Mouse (Mus musculus) megakaryocyte progenitor cell, adult 5-6 weeks (primary cell): ENCODE results near the gene Ebpl. TPM values are rescaled to one million over a fixed set of nuclear protein-coding genes. Genes with fewer than 3 reads are reported as not detected.
"Not testable (repeated sequence)": the region's sequence is repeated elsewhere in the genome, so short reads cannot be mapped to it uniquely, and the experiment has no call there.

Experiments
- ATAC-seq: replicated peaks from 2 replicates; pipeline ENCODE4 v1.8.0; 2016; ENCODE audit warnings: mild to moderate bottlenecking, moderate TSS enrichment, inconsistent platforms; ENCODE audit not compliant: poor library complexity
- total RNA-seq, 2 experiments: library from RNA; stranded (forward) in 1 of 2; stranded (reverse) in 1 of 2; fragments of 157-497, 149-512 nt in 1 of 2; fragments of 200-1000 nt in 1 of 2; gene quantifications; 2 replicates each; pipeline versions ENCODE4 v1.2.3 to v1.2.4; 2015 to 2017

Ebpl gene
- total RNA-seq, 2 experiments from 2014 or later: 1.6 to 4.3 TPM

DNA sequence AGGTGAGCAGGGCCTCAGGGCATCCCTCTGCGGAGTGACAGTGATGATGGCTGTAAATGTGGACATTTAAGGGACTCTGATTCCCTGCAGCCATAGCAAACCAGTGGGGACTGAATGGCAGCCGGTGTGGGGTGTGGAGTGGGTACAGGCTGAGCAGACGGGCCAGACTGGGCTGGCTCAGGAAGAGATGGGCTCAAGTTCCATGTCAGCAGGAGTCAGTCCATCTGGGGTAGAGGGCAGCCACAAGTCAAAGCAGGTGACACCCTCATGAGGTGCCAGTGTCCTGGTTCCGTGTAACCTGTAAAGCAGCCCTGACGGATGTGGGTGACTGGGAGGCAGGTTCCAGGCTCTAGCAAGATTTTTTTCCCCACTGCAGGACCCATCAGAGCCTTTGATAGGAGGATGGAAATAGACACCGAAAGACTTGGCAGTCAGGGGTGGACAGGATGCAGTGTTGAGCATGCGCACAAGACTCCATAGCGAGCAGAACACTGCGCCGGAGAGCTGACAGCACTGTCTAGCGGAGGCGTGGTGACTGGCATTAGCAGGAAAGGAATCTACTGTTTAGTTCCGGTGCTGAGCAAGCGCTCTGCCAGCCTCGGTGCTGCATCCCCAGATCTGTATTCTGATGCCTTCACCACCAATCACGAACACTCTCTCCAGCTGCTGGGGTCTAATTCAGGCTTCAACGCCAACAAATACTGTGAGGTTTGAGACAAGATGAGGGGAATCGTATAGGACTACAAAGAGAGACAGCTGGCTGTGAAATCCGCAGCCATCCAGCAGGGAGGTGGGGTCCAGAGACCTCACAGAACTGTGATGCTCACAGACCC is 32.4 kb downstream of the Ebpl start:
- ATAC-seq: peak; percentile 75

DNA sequence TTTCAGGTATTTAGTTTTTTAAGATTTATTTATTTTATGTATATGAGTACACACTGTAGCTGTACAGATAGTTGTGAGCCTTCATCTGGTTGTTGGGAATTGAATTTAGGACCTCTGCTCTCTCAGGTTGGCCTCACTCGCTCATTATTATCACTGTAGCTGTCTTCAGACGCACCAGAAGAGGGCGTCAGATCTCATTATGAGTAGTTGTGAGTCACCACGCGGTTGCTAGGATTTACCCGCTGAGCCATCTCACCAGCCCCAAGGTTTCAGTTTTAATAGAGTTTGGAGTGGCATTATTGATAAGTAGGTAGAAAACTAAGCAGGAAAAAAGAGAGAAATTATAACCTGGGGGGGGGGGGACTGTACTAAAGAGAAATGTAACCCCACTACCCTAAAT is 33.2 kb downstream of the Ebpl start:
- not testable (repeated sequence) for ATAC-seq

DNA sequence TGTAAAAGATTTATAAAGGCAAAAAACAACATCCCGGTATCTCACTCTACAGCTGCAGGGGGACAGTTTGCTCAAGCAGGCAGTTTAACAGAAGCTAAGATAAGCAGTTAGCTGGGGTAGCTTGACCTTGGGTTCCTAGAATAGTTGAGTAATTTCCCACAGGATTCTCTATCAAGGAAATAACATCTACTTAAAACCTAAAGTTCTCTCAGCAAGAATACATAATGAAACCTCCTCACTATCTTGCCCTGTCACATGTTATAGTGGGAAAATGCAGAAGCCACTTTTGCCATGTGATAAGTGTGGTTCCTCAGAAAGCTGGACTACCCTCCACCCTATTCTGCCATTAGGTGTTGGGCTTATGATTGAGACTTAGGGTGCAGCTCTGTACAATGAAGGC is 37.5 kb downstream of the Ebpl start:
- ATAC-seq: 0 out of 2 replicates have a peak, but pooled peaks have one; percentile 14

DNA sequence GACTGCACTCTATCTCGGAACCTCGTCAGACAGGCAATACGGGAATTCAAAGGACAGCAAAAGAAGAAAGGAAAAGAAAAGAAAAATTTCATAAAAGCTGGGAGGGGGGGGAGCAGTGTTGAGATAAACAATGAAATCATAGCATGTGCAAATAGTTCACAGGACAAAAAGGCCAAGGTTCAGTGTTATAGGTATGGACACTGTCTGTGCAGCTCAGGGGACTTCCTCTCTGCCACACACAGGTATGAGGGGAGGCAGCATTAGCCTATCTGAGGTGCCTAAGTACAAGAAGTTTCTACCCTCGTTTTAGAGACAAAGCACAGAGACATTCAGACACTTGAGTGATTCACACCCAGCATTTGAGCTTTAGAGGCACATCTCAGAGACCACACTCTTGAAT is 39.0 kb downstream of the Ebpl start:
- ATAC-seq: no peak

DNA sequence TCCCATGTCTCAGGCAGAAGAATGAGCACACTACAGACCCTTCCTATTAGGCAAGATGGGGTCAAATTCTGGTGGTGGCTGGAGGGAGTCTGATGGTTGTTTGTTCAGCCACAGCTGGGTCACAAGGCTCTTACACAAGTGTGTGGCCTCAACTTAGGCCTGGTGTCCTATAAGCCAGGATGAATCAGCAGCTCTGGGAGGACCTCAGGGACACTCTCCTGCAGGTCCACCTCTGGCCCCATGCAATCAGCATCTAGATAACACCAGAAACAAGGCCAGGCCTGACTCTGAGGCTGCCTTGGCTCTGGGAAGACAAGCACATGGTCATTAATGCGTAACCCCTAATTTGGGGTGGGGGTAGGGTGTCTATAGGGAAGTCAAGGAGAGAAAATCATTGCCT is 39.5 kb downstream of the Ebpl start:
- peak; percentile 65 for ATAC-seq

DNA sequence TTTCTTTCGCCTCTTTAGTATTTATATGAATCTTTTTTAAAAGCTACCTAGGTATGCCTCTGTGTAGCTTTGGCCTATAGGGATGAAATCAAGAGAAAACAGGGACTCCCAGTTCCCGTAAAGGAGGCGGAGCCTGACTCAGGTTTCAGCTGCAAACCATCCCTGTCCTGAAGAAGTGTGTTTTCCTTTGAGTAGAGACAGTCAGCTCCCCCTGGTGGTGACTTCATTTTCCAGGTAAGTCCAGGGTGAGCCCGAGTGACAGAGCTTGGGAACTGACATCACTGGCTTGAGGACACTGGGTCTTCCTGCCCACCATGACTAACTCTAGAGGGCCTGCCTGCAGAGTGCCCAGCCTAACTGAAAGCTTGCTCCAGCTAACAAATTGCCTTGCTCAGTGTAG is 43.4 kb downstream of the Ebpl start:
- peak; percentile 84 for ATAC-seq

DNA sequence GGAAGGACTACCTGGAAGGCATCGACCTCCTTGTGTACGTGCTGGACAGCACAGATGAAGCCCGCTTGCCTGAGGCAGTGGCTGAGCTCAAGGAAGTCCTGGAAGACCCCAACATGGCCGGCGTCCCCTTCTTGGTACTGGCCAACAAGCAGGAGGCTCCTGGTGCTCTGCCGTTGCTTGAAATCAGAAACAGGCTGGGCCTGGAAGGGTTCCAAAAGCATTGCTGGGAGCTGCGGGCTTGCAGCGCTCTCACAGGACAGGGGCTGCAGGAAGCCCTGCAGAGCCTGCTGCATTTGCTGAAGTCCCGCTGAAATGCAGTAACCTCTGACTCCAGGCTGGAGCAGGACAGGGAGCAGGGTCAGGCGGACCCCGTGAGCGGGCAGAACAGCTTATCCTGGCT is 49.3 kb downstream of the Ebpl start:
- ATAC-seq: peak; percentile 15; the same call in 1 of the 2 replicates

DNA sequence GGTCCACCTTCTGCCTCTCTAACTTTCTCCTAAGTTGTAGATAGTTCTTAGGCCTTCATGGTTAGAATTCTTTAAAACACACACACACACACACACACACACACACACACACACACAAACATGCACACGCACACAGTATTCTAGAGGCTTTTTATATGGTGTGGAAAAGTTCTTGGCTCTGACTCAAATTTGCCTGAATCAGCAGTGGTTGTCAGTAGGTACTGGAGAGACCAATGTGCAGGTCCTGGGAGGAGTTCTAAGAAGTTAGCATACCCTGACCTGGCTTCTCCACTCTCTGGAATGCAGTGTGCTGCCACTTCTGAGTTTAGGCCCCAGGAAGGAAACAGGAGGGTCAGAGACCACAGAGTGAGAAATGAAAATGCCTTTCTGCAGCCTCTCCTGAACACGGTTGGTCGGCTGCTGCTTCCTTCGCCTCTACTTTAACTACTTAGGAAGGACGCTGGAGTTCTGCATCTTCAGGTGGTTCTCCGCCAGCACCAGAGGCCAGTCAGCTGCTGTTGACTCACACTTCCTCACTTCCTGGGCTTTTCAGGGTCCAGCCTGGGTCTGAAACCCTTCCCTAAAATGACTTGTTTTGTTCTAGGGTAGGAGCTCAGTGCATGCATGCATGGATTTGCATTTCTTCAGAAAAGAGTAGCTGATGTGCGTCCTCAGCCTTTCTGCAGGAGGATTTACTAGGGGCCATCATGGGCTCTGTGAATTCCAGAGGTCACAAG is 50.0 kb downstream of the Ebpl start:
- ATAC-seq: peak; percentile 27; the same call in 1 of the 2 replicates

DNA sequence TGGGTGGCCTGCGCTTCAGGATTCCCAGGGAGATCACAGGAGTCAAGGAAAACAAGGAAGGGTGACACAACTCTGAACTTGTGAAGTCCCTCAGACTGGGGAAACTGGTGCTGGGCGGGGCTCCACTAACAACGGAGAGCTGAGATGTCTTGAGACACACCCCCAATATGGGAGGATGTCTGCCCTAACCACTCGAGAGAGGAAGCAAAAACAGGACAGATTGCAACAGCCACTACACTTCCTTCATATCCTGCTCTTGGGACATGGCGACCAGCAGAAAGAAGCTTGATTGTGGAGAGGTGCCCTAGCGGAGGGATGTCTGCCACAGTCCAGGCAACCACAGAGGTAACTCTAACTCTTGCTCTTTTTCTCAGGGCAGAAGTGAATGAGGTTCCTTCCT is 50.6 kb downstream of the Ebpl start, which contains the start of gene Arl11:
Arl11 (plus strand) TSS at position 161 of the 400 bp plus-strand sequence.
- ATAC-seq: peak; percentile 93

DNA sequence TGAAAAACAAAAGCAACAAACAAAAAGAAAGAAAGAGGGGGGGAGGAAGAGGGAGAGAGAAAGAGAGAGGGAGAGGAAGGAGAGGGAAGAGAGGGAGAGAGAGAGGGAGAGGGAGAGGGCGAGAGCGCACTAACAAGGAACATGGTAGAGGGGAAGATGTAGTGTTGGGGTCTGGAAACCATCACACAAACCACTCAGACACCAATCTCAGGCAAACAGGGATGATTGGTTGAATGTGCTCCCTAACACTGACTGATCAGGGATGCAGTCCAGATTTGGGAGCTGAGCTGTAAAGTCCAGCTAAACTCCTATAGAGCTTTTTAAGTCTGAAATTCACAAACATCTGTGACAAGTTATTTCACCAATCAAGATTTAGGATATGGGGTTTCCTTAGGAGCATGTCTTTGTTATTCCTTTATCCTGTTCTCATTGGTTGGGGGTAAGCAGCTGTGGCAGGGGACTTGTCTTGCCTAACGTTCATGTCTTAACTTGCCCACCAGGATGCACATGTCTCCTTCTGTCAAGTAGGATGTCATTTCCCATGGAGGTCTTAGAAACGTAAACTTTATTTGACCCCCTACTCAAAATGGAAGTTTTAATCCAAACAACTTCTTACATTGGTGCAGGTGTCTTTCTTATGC is 56.1 kb downstream of the Ebpl start:
- ATAC-seq: no peak

DNA sequence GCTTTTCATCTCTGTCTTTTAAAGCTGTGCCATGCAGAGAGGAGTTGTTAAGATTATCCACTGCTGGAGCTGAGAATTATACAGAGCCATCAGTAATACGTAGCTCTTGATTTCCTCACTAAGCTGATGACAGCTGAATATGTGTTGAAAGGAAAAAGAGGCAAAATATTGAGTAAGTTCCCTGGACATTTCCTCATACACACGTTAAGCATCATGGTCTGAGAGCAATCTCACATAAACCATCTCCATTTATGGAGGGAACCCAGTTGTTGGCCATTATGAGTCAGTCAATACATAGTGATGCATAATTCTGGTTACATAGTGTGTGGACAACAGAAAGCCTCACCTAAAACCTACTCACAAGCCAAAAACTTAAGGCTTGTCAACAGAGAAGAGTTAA is 57.8 kb downstream of the Ebpl start:
- peak; percentile 44; the same call in 1 of the 2 replicates for ATAC-seq

DNA sequence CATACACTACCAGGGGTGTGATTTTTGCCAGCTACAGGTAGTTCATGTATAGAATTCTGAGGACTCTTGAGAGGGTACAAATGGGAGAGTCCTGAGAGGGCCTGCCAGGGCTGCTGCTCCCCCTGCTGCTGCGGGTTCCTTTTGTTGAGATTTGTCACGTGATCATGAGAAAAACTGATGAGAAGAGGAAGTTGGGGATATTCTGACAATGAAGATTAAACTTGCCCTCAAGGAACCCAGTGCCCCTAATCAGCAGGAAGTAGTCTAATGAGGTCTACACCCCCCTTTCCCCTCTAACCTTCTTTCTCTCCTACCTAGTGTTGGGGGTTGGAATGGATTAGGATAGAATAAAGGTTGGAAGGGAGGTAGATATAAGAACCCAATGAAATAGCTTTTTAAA is 58.9 kb downstream of the Ebpl start:
- 0 out of 2 replicates have a peak, but pooled peaks have one; percentile 39 for ATAC-seq

DNA sequence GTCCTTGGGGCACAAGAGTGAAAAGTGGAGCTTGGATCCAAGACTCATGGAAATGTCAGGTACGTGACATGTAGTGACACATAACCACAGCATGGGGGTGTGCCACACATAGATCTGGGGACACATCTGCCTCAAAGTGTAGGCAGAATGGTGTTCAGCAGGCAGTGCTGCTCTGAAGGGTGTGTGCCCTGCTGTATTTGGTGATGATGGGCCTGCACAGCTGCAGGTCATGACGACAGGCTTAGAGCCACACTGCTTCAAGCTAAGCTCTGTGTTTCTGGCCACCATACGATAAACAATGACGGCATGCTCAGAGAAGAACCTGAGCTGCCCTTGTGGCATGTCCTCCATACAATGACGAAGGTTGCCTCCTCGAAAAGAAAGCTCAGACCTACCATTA is 60.4 kb downstream of the Ebpl start:
- no peak for ATAC-seq

DNA sequence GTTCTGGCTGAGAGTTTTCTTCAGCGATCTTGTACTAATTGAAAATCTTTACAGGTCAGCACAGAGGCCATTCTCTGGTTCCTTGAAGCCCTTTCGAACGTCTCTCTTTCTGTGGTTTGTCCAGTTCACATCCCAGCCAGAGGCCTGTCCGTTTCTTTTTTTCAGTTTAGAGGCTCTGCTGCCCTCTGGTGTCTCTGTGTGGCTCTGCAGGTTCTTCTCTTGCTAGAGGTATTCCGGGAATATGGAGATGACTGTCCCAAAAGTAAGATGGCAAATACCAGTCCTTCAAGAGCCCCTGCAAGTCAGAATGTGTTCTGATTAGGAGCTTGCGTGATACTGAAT is 65.5 kb downstream of the Ebpl start:
- peak; percentile 85 for ATAC-seq

DNA sequence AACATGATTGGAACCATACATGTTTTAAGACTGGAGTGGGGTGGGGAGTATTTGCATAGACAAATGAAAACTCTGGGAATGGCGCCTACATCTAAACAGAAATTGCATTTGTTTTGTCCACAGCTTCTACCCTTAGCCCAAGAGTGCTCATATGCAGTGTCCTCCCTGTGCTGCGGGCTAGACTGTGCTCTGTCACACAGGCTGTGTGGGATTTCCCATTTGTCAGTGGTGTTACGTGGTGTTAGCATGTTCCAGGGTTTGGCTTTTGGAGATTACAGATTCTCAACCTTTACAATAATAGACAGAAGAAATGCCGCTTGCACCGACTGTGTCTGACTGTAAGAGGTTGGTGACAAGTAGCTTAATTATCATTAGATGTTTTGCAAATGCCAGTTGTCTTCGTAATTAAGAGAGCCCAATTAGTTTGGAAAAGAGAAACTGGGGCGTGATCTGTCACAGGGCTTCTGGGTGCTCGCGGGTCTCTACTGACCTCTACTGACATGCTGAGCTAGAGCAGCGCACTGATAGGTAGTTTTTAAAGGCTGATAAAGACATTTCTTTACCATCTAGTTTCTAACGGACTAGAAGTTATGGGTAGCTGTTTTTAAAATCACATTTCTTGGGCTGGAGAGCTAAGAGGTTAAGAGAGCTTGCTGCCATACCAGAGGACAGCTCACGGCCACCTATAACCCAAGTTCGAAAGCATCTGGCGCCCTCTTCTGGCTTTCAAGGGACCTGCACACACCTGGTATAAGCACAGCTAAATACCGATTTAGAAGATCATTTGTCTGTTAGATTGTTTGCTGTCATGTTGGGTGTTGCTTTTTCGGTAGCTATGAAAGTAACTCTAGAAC is 66.1 kb downstream of the Ebpl start:
- peak; percentile 87 for ATAC-seq

DNA sequence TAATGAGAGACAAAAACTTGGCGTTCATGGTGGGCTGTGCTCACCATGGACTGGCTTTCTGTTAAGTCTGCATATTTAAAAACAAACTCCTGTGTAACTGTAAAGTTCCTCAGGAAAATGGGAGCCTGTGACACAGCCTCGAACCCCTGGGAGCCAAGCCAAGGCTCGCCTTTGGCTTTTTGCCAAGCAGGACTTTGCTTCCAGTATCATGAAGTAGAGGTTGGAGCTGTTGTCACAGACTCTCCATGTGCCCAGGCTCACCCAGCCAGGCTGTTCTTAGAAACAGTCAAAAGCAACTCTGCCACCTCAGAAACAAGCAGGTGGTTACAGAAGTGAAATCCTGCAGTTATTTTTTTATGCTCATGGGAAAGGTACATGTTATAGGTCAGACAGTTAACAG is 69.6 kb downstream of the Ebpl start:
- ATAC-seq: no peak

DNA sequence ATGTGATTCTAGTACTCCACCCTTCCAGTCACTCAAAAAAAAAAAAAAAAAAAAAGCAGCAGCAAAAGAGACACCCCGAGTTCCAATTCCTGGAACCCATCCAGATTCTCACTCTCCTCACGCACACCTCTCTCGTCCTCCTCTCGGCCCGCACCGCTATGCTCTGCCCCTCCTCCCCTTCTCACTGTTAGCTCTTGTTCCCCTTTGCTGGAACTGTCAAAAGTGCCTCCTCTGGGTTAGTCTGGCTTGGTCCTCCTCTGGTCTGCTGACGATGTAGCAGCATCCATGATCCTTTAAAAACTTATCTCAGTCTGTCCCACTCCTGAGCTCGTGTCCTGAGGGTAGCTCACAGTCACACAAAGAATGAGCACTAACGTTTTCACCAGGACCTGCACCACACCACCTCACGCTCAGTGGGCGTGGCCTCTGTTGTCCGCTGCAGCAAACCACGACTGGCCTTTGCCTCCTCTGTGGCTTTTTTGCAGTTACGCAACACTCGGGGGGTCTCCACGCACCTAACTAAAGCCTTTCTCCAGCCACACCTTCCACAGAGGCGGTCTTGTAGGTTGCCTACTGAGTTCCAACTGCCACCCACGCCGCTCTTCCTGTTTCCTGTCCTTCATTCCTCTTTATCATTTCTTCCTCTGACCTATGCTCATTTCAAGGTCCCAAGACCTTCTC is 71.5 kb downstream of the Ebpl start:
- ATAC-seq: peak; percentile 83
